ENCODE assay signal across 8 mouse cellular contexts in genomic region chr12:113795876-113796275, GRCm38 (mm10).
DNase-seq lines count a peak whose midpoint lies in the region; ATAC-seq and TF ChIP-seq lines count a peak whose summit lies in the region.
"Not testable (repeated sequence)": the region's sequence is repeated elsewhere in the genome, so short reads cannot be mapped to it uniquely, and the experiment has no call there.

No protein-coding gene starts in this region.

- H3K4me3 ChIP-seq in CH12.LX (replicated peaks in 1 of 3; ENCODE audit: low read depth in 2 of 3, low read length in 2 of 3, poor library complexity in 1 of 3); hindbrain, embryonic 11.5 days (ENCODE audit: low read depth, low read length); lung, embryonic 14.5 days (ENCODE audit: low read depth, low read length): not testable (repeated sequence)

- not testable (repeated sequence) for H3K27ac ChIP-seq in CH12.LX (ENCODE audit: insufficient read depth, low read depth); hindbrain, embryonic 11.5 days (ENCODE audit: low read depth, low read length); lung, embryonic 14.5 days (ENCODE audit: low read depth)

- 0 out of 2 replicates have a peak, but pooled peaks have one; percentile 32 for ATAC-seq in common myeloid progenitor, adult 5-6 weeks (replicated peaks; ENCODE audit: low read depth, poor library complexity, severe bottlenecking)
- ATAC-seq in hindbrain, embryonic 11.5 days (ENCODE audit: low FRiP score); lung, embryonic 14.5 days (ENCODE audit: insufficient read depth): not testable (repeated sequence)

- TF ChIP-seq CTCF in CH12.LX (conservative IDR thresholded peaks at IDR 0.05 in 1 of 2, IDR thresholded peaks at IDR 0.05 in 1 of 2; ENCODE audit: low read depth in 2 of 2, low read length in 2 of 2), result peak in 1 of 2 experiments; percentile 45; a peak in 2 of 4 replicates
- peak; percentile 29; the same call in 1 of the 2 replicates for TF ChIP-seq CTCF in lung, embryonic 14.5 days (IDR thresholded peaks at IDR 0.05; ENCODE audit: low read depth)

- not testable (repeated sequence) for TF ChIP-seq POLR2A in CH12.LX (IDR thresholded peaks at IDR 0.05; ENCODE audit: low read depth, low read length)

- DNase-seq in CH12.LX (ENCODE audit: extremely low read depth), result peak; percentile 8
- DNase-seq in adrenal gland, adult 2 months, result peak; percentile 2
- DNase-seq in hindbrain, embryonic 11.5 days (ENCODE audit: low spot score), result peak; percentile 0
- DNase-seq in kidney, postnatal 4 days, result peak; percentile 23 to 24
- not testable (repeated sequence) for DNase-seq in lung, embryonic 14.5 days
- peak; percentile 1 for DNase-seq in right cerebral cortex, postnatal 4 days
- peak; percentile 4 for DNase-seq in thymus, postnatal 36 days

- not testable (repeated sequence) for TF ChIP-seq EP300 in CH12.LX (IDR thresholded peaks at IDR 0.05; ENCODE audit: low read length)

- not testable (repeated sequence) for H3K9me3 ChIP-seq in CH12.LX (replicated peaks; ENCODE audit: low read length); hindbrain, embryonic 11.5 days (ENCODE audit: control insufficient read depth, low read length); lung, embryonic 14.5 days (ENCODE audit: low read depth, low read length)

- in situ Hi-C loops in CH12.LX (cut with MboI; ENCODE audit: low pct_ligation_motif_present, low pct_unique_long_range_greater_than_20kb, low sequenced_read_pairs), result not testable (repeated sequence)

- H3K36me3 ChIP-seq in CH12.LX (replicated peaks in 1 of 2; ENCODE audit: control insufficient read depth in 1 of 2, insufficient read depth in 1 of 2, low read length in 1 of 2); hindbrain, embryonic 11.5 days (ENCODE audit: control insufficient read depth, insufficient read depth, low read length); lung, embryonic 14.5 days (ENCODE audit: insufficient read depth): not testable (repeated sequence)

- WGBS in hindbrain, embryonic 11.5 days, result 0% methylated on average over 1 of the region's 1 CpGs
- 0% methylated on average over 1 of the region's 1 CpGs for whole genome bisulfite sequencing in lung, embryonic 14.5 days

- not testable (repeated sequence) for H3K4me2 ChIP-seq in CH12.LX (ENCODE audit: insufficient read depth, low read depth, poor library complexity, severe bottlenecking); hindbrain, embryonic 11.5 days (replicated peaks; ENCODE audit: low read depth, low read length); lung, embryonic 14.5 days

- H3K4me1 ChIP-seq in CH12.LX (ENCODE audit: control insufficient read depth in 1 of 2, insufficient read depth in 2 of 2); hindbrain, embryonic 11.5 days (replicated peaks; ENCODE audit: control insufficient read depth, insufficient read depth, low read length); lung, embryonic 14.5 days (ENCODE audit: insufficient read depth): not testable (repeated sequence)

- not testable (repeated sequence) for TF ChIP-seq RAD21 in CH12.LX (IDR thresholded peaks at IDR 0.05; ENCODE audit: low read depth, low read length)

- not testable (repeated sequence) for H3K9ac ChIP-seq in CH12.LX (ENCODE audit: insufficient read depth, low read depth); hindbrain, embryonic 11.5 days (ENCODE audit: low read depth, low read length); lung, embryonic 14.5 days

- not testable (repeated sequence) for H3K79me2 ChIP-seq in CH12.LX (replicated peaks; ENCODE audit: control insufficient read depth, extremely low read depth, insufficient read depth, poor library complexity, severe bottlenecking)

- dilution Hi-C loops in CH12.LX (cut with MboI; ENCODE audit: extremely low pct_ligation_motif_present, extremely low pct_unique_long_range_greater_than_20kb, low sequenced_read_pairs), result not testable (repeated sequence)

- H3K27me3 ChIP-seq in CH12.LX (replicated peaks); hindbrain, embryonic 11.5 days (ENCODE audit: control insufficient read depth, insufficient read depth, low read length); lung, embryonic 14.5 days (ENCODE audit: insufficient read depth, low read length): not testable (repeated sequence)
